Mouse (Mus musculus): ENCODE data around the gene Gm813.

GRCm38 (mm10) chr16:58607101-58607500 lies 9.7 kb downstream of the Gm813 start:
- TF ChIP-seq CTCF (IDR thresholded peaks at IDR 0.05; ENCODE audit: insufficient read depth, low read depth, low read length), result no peak
- no peak for TF ChIP-seq POLR2A (IDR thresholded peaks at IDR 0.05; ENCODE audit: insufficient read depth, low read depth, low read length)
